Mouse (Mus musculus) hindbrain, embryonic 16.5 days (tissue): ENCODE data around the gene Urb1. TPM values are rescaled to one million over a fixed set of nuclear protein-coding genes. Genes with fewer than 3 reads are reported as not detected.

Experiments
- ATAC-seq: fragments of 200-750 bp; cut with Nextera tagmentation; 2 replicates; pipeline ENCODE4 v1.8.0; 2017; ENCODE audit warnings: moderate TSS enrichment, moderate library complexity
- H3K27ac ChIP-seq: fragments of 300-500 bp; sonication (generic); 2 replicates; pipeline ENCODE4 v1.5.1; 2014; ENCODE audit warnings: low read depth, mild to moderate bottlenecking, control low read depth, low read length, moderate library complexity
- H3K27me3 ChIP-seq: fragments of 300-500 bp; sonication (generic); replicated peaks from 2 replicates; pipeline ENCODE4 v1.6.1; 2014; ENCODE audit warnings: low read length; ENCODE audit not compliant: control insufficient read depth, insufficient read depth
- H3K36me3 ChIP-seq: fragments of 300-500 bp; sonication (generic); 2 replicates; pipeline ENCODE4 v1.6.1; 2014; ENCODE audit warnings: mild to moderate bottlenecking, low read length, moderate library complexity, mixed read lengths; ENCODE audit not compliant: control insufficient read depth, insufficient read depth
- H3K4me1 ChIP-seq: fragments of 300-500 bp; sonication (generic); 2 replicates; pipeline ENCODE4 v1.6.1; 2014; ENCODE audit warnings: low read depth, low read length; ENCODE audit not compliant: control insufficient read depth, insufficient read depth
- H3K4me2 ChIP-seq: fragments of 300-500 bp; sonication (generic); 2 replicates; pipeline ENCODE4 v1.6.1; 2014; ENCODE audit warnings: mild to moderate bottlenecking, low read length, control low read depth, moderate library complexity
- H3K4me3 ChIP-seq: fragments of 300-500 bp; sonication (generic); 2 replicates; pipeline ENCODE4 v1.5.1; 2014; ENCODE audit warnings: mild to moderate bottlenecking, low read length, control low read depth, moderate library complexity
- H3K9ac ChIP-seq: fragments of 300-500 bp; sonication (generic); 2 replicates; pipeline ENCODE4 v1.6.1; 2014; ENCODE audit warnings: low read depth, mild to moderate bottlenecking, control low read depth, low read length, moderate library complexity
- H3K9me3 ChIP-seq: fragments of 300-500 bp; sonication (generic); 2 replicates; pipeline ENCODE4 v1.6.1; 2014; ENCODE audit warnings: mild to moderate bottlenecking, low read length, moderate library complexity; ENCODE audit not compliant: control insufficient read depth
- WGBS: fragments of 180-500 bp; shearing (Covaris S2); extraction: QIAGEN DNeasy Blood & Tissue Kit; methylation state at CpG from one replicate; pipeline ENCODE4 v1.1.7; 2014; 5-methylcytosine and 5-hydroxymethylcytosine counted together
- polyA plus RNA-seq: library from polyadenylated mRNA; unstranded; fragments of >200 nt; fragmentation: Nextera tagmentation; extraction: Ambion mirVana; gene quantifications from 2 replicates; pipeline ENCODE4 v1.2.1, GENCODE M21; 2015

The Urb1 gene
- polyA plus RNA-seq, 1 experiment from 2014 or later = 8.2 TPM

DNA sequence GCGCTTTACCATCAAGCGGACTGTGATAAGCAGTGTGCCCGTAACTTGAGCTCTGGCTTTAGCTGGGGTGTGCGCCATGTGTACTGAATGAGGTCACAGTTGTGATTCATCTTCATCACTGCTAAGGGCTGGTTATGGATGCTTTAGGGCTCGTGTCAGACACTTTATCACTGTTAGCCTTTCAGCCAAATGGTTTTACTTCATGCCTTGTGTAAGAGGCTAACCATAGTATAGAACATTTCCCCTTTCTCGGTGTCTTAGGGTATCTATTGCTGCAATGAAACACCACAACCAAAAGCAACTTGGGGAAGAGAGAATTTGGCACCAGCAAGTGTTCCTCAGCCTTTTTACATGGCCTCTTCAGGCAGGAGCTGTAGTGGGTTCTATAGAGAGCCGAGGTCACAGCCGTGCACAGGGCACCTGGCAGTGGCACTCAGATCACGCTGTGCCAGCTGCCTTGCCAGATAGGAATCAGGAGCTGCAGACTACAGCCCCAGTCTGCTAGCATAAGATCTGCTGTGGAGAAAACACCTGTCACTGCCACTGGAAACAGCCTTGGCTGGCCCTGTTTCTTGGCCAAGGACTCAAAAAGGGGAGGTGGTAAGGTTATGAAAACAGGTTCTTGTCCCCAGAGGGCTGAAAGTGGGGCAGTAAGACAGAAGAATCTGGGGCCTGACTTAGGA, 44.9 kb downstream of the Urb1 start:
- no peak overlapping the region for H3K27ac ChIP-seq
- no peak for ATAC-seq
- H3K4me3 ChIP-seq = no peak overlapping the region
- H3K4me1 ChIP-seq = no peaks in the 10 kb centered on the region
- no peak overlapping the region for H3K9ac ChIP-seq
- H3K4me2 ChIP-seq = no peak overlapping the region
- H3K9me3 ChIP-seq = no peaks in the 10 kb centered on the region
- H3K36me3 ChIP-seq = peaks cover 46% of the 10 kb centered on the region
- no peaks in the 10 kb centered on the region for H3K27me3 ChIP-seq
- 89% methylated on average over 9 of the region's 9 CpGs for whole genome bisulfite sequencing

- Histone ChIP-seq H3K27ac (no peak overlapping the region), H3K36me3 (peaks cover 27% of the 10 kb centered on the region), H3K27me3 (no peaks in the 10 kb centered on the region), H3K9ac (no peak overlapping the region), H3K4me1 (no peaks in the 10 kb centered on the region), H3K9me3 (no peaks in the 10 kb centered on the region), H3K4me2 (no peak overlapping the region), H3K4me3 (no peak overlapping the region)
- WGBS = 90% methylated on average over 4 of the region's 4 CpGs
- no peak for ATAC-seq
Measured at GRCm38 (mm10) chr16:90760515-90760914, 49.7 kb downstream of the Urb1 start.

DNA sequence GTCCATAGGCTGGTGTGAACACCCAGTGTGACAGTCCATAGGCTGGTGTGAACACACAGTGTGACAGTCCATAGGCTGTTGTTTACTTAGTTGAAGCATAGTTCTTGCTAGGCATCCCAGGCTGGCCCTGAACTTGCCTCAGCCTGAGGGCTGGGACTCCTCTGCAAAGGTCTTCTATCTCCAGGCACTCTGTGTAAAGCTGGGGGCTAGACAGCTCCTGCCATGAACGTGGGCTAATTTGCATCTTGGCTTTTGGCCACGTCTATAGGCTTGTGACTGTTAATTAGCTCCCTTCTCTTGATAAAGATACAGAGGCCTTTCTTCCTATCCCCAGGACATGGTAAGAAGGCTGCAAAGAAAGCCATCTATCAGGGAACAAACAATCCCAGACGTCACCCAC, 50.9 kb downstream of the Urb1 start:
- no peaks in the 10 kb centered on the region for H3K27me3 ChIP-seq
- H3K9ac ChIP-seq = no peak overlapping the region
- no peaks in the 10 kb centered on the region for H3K9me3 ChIP-seq
- no peak overlapping the region for H3K4me3 ChIP-seq
- H3K4me2 ChIP-seq = no peak overlapping the region
- WGBS = 22% methylated on average over 3 of the region's 3 CpGs
- no peaks in the 10 kb centered on the region for H3K4me1 ChIP-seq
- H3K27ac ChIP-seq = no peak overlapping the region
- ATAC-seq = no peak
- H3K36me3 ChIP-seq = peaks cover 27% of the 10 kb centered on the region

- no peaks in the 10 kb centered on the region for H3K27me3 ChIP-seq
- WGBS = 94% methylated on average over 13 of the region's 13 CpGs
- H3K4me3 ChIP-seq = no peak overlapping the region
- H3K36me3 ChIP-seq = peaks cover 24% of the 10 kb centered on the region
- H3K27ac ChIP-seq = no peak overlapping the region
- H3K4me1 ChIP-seq = no peaks in the 10 kb centered on the region
- no peak overlapping the region for H3K4me2 ChIP-seq
- no peak for ATAC-seq
- H3K9me3 ChIP-seq = no peaks in the 10 kb centered on the region
- H3K9ac ChIP-seq = no peak overlapping the region
Measured at GRCm38 (mm10) chr16:90753386-90753941, 56.7 kb downstream of the Urb1 start.

GRCm38 (mm10) chr16:90748169-90748568, 62.0 kb downstream of the Urb1 start:
- Histone ChIP-seq H3K36me3 (peaks cover 2% of the 10 kb centered on the region), H3K4me2 (no peak overlapping the region), H3K4me3 (no peak overlapping the region), H3K27me3 (no peaks in the 10 kb centered on the region), H3K9ac (no peak overlapping the region), H3K4me1 (no peaks in the 10 kb centered on the region), H3K27ac (no peak overlapping the region), H3K9me3 (no peaks in the 10 kb centered on the region)
- 98% methylated on average over 7 of the region's 7 CpGs for WGBS
- no peak for ATAC-seq

DNA sequence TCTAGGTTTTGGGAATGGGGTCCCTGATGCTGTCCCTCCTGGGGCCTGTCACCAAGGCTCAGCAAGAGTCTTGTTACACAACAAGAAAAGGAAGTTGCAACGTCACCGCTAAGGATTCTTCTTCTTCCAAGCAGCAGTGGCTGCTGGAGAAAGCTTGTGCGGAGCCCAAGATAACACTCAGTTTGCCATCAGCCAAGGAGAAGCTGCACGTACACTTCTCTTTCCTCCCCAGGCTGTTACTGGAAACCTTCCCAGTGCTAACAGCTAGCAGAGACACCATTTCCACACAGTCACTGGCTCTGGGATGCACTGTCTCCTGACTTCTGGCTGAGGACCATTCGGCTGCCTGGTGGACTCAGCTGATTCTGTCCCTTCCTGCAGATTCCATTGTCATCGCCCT, 63.1 kb downstream of the Urb1 start:
- Histone ChIP-seq H3K4me2 (no peak overlapping the region), H3K9me3 (no peaks in the 10 kb centered on the region), H3K27ac (no peak overlapping the region), H3K4me3 (no peak overlapping the region), H3K9ac (no peak overlapping the region), H3K36me3 (no peaks in the 10 kb centered on the region; the same call in 1 of the 2 replicates), H3K4me1 (no peaks in the 10 kb centered on the region), H3K27me3 (no peaks in the 10 kb centered on the region)
- no peak for ATAC-seq
- 89% methylated on average over 6 of the region's 6 CpGs for WGBS

GRCm38 (mm10) chr16:90738092-90738956, 71.9 kb downstream of the Urb1 start, which contains the start of gene Mrap:
Gene Mrap, plus strand, starts transcription at chr16:90738207.
- Histone ChIP-seq H3K9me3 (no peaks in the 10 kb centered on the region), H3K4me1 (no peaks in the 10 kb centered on the region; the same call in 1 of the 2 replicates), H3K4me3 (no peak within 1 kb of the TSS), H3K4me2 (no peak within 1 kb of the TSS), H3K9ac (no peak within 1 kb of the TSS), H3K27ac (no peak within 1 kb of the TSS), H3K27me3 (no peaks in the 10 kb centered on the region), H3K36me3 (no peaks in the 10 kb centered on the region)
- ATAC-seq = no peak
- 83% methylated on average over 26 of the region's 26 CpGs for WGBS

DNA sequence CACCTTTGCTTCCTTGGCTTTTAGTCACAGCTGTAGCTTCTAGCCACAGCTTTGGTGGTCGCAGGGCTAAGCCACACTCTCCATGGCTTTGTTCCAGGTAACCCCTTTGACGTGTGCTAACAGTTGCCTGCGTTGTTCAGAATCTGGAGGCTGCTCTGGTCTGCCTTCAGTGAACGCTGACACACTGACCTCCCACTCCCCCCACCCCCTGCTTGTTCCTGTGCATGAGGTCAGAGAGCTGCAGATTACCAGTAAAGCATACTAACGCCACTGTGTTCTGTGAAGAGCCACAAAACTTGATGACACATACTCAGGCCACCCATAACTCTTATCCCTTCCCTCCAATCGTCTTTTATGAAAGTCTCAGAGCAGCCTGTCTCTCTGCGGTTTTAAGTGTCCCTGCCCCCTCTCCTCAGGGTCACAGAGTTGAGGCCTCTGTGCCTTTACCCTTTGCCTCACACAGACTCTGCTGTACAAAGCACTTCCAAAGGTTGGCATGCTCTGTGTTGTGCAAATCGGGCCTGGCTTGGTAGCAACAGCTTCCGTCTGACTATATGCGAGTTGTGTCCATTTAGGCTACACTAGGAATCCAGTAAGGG, 73.4 kb downstream of the Urb1 start:
- no peaks in the 10 kb centered on the region; the same call in 1 of the 2 replicates for H3K4me1 ChIP-seq
- no peaks in the 10 kb centered on the region for H3K9me3 ChIP-seq
- H3K27ac ChIP-seq = no peak overlapping the region
- no peaks in the 10 kb centered on the region for H3K36me3 ChIP-seq
- ATAC-seq = no peak
- H3K4me3 ChIP-seq = no peak overlapping the region
- 64% methylated on average over 10 of the region's 10 CpGs for WGBS
- H3K27me3 ChIP-seq = no peaks in the 10 kb centered on the region
- no peak overlapping the region for H3K9ac ChIP-seq
- no peak overlapping the region for H3K4me2 ChIP-seq

DNA sequence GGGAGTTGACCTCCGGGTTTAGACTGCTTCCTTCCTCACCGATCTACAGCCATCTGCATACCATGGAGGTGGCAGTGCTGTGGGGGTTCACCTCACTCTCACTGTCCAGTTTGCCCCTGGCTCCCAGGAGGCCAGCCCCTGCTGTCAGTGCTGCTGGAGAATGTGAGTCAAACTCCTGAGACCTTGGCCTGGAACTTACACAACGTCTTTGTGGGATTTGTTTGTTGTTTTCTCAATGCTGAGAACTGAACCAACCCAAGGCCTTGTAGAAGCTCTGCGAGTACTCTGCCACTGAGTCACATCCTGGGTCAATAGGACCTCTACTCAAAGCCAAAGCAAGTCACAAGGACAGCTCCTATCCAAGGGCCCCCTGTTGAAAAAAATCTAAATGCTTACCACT, 74.6 kb downstream of the Urb1 start:
- no peaks in the 10 kb centered on the region for H3K4me1 ChIP-seq
- H3K4me3 ChIP-seq = no peak overlapping the region
- no peak overlapping the region for H3K4me2 ChIP-seq
- H3K9me3 ChIP-seq = peaks cover 4% of the 10 kb centered on the region; the same call in 1 of the 2 replicates
- no peak overlapping the region for H3K9ac ChIP-seq
- no peak for ATAC-seq
- no peaks in the 10 kb centered on the region for H3K27me3 ChIP-seq
- 70% methylated on average over 4 of the region's 4 CpGs for WGBS
- no peaks in the 10 kb centered on the region for H3K36me3 ChIP-seq
- H3K27ac ChIP-seq = no peak overlapping the region
